Mouse (Mus musculus) myocyte (in vitro differentiated cells): ENCODE data around the gene Insrr.

ENCODE experiments used
- CEBPB ChIP-seq: IDR thresholded peaks from 2 replicates; pipeline ENCODE4 v1.6.1; 2011; ENCODE audit warnings: mild to moderate bottlenecking, moderate library complexity; ENCODE audit not compliant: poor library complexity, insufficient read depth, severe bottlenecking
- MYOG ChIP-seq, 3 experiments: IDR thresholded peaks; one replicate each; pipeline ENCODE4 v1.6.1; 2011; ENCODE audit warnings: control low read depth in 2 of 3, low read depth in 2 of 3, mild to moderate bottlenecking in 2 of 3; ENCODE audit not compliant: insufficient read length in 2 of 3, control insufficient read depth in 1 of 3, insufficient read depth in 1 of 3

- TF ChIP-seq CEBPB (no peak), MYOG (IDR thresholded peaks at IDR 0.05; ENCODE audit: control insufficient read depth in 1 of 3, insufficient read depth in 1 of 3, insufficient read length in 2 of 3, low read depth in 2 of 3) (no peak)
Observed at GRCm38 (mm10) chr3:87748431-87748830, 48.3 kb upstream of the Insrr start, which contains the start of gene Lrrc71.
